Mouse (Mus musculus) embryonic facial prominence, embryonic 13.5 days (tissue): ENCODE data around the gene Tnfrsf13c. TPM values are rescaled to one million over a fixed set of nuclear protein-coding genes. Genes with fewer than 3 reads are reported as not detected.

ENCODE experiments used
- ATAC-seq: fragments of 200-750 bp; cut with Nextera tagmentation; 2 replicates; pipeline ENCODE4 v1.8.0; 2017; ENCODE audit warnings: low read depth; ENCODE audit not compliant: insufficient number of reproducible peaks, insufficient read depth, low FRiP score, low TSS enrichment
- H3K27ac ChIP-seq: fragments of 300-500 bp; sonication (generic); 2 replicates; pipeline ENCODE4 v1.5.1; 2015; ENCODE audit warnings: moderate library complexity, mild to moderate bottlenecking, inconsistent platforms
- H3K27me3 ChIP-seq: fragments of 300-500 bp; sonication (generic); 2 replicates; pipeline ENCODE4 v1.6.1; 2015; ENCODE audit warnings: mild to moderate bottlenecking, inconsistent platforms
- H3K36me3 ChIP-seq: fragments of 300-500 bp; sonication (generic); 2 replicates; pipeline ENCODE4 v1.6.1; 2015; ENCODE audit warnings: mild to moderate bottlenecking, inconsistent platforms
- H3K4me1 ChIP-seq: fragments of 300-500 bp; sonication (generic); 2 replicates; pipeline ENCODE4 v1.6.1; 2015; ENCODE audit warnings: inconsistent platforms
- H3K4me2 ChIP-seq: fragments of 300-500 bp; sonication (generic); 2 replicates; pipeline ENCODE4 v1.6.1; 2015; ENCODE audit warnings: moderate library complexity, mild to moderate bottlenecking, inconsistent platforms
- H3K4me3 ChIP-seq: fragments of 300-500 bp; sonication (generic); 2 replicates; pipeline ENCODE4 v1.5.1; 2015; ENCODE audit warnings: mild to moderate bottlenecking, inconsistent platforms
- H3K9ac ChIP-seq: fragments of 300-500 bp; sonication (generic); 2 replicates; pipeline ENCODE4 v1.6.1; 2015; ENCODE audit warnings: mild to moderate bottlenecking, inconsistent platforms
- H3K9me3 ChIP-seq: fragments of 300-500 bp; sonication (generic); 2 replicates; pipeline ENCODE4 v1.6.1; 2016; ENCODE audit warnings: inconsistent platforms
- WGBS: fragments of 180-500 bp; shearing (Covaris S2); methylation state at CpG from one replicate; pipeline ENCODE4 v1.1.7; 2015; ENCODE audit warnings: mixed read lengths; 5-methylcytosine and 5-hydroxymethylcytosine counted together
- polyA plus RNA-seq: library from polyadenylated mRNA; unstranded; fragments of >200 nt; fragmentation: Nextera tagmentation; extraction: Ambion mirVana; gene quantifications from 2 replicates; pipeline ENCODE4 v1.2.1, GENCODE M21; 2015

Gene Tnfrsf13c
- polyA plus RNA-seq, 1 experiment from 2014 or later: 0.17 TPM

DNA sequence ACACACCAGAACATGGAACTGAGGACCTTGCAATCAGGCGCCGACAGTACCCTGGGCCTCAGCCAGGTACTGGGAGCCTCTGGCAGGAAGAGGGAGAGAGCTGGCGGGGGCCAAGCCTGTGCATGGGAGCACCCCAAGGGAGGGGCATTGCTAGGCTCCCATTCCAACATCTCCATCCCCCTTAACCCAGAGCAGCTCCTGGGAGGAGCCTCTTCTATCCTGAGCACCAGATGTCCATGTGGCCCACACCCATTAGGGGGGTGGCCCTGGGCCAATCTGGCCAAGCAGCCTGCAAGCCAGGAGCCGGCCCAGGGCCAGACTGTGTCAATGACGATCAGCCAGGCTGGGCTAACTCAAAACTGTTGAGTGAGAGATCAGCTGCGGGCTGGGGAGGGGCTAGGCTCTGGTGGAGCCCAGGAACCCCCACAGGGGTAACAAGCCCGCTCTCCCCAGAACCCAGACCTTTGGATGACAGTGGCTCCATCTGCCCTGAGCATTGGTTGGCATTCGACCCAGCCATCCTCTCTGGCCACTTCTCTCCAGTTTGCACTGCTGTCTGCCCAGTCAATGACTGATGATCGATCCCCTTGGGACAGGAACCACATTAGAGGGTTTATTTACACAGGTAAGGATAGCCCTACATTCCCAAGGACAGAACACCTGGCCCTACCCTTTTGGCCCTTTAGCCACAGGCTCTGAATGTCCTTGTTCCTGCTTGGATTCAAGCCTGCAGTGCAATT, 17.6 kb downstream of the Tnfrsf13c start:
- Histone ChIP-seq H3K27me3 (peaks cover 77% of the 10 kb centered on the region), H3K4me2 (no peak overlapping the region), H3K4me1 (peaks cover 27% of the 10 kb centered on the region), H3K27ac (no peak overlapping the region), H3K4me3 (no peak overlapping the region), H3K9ac (no peak overlapping the region), H3K9me3 (no peaks in the 10 kb centered on the region), H3K36me3 (peaks cover 47% of the 10 kb centered on the region)
- WGBS: 52% methylated on average over 9 of the region's 9 CpGs
- ATAC-seq: no peak

DNA sequence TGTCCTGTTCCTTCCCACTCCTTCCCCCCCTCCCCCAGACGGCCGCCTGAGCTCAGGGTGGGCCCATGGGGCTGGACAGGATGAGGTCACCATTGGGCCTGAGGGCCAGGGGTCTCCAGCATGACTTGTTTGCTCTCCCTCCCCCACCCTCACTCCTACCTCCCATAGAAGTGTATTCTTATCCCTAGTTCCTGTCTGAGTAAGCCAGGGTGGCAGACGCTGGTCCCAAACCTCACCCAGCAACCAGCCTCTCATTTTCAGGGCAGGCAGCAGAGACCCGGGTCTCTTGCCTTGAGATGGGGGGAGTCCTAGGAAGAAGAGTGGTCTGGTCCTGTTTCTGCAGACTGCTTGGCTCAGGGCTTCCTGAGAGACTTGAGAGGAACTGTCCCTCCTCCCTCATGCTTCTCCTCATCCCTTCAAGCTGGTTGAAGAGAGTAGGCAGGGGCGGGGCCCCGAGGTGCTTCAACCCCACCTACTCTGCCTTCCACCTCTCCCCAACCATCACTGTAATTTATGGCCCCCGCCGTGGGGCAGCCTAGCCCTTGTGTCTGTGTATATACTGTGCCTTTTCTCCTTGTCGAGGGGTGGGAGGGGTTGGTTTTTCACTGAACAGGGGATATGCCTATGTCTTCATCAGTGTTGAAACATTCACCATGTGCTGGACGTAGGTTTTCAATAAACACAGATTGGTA, 19.3 kb downstream of the Tnfrsf13c start:
- Histone ChIP-seq H3K36me3 (peaks cover 62% of the 10 kb centered on the region), H3K9me3 (no peaks in the 10 kb centered on the region)
- ATAC-seq: no peak

DNA sequence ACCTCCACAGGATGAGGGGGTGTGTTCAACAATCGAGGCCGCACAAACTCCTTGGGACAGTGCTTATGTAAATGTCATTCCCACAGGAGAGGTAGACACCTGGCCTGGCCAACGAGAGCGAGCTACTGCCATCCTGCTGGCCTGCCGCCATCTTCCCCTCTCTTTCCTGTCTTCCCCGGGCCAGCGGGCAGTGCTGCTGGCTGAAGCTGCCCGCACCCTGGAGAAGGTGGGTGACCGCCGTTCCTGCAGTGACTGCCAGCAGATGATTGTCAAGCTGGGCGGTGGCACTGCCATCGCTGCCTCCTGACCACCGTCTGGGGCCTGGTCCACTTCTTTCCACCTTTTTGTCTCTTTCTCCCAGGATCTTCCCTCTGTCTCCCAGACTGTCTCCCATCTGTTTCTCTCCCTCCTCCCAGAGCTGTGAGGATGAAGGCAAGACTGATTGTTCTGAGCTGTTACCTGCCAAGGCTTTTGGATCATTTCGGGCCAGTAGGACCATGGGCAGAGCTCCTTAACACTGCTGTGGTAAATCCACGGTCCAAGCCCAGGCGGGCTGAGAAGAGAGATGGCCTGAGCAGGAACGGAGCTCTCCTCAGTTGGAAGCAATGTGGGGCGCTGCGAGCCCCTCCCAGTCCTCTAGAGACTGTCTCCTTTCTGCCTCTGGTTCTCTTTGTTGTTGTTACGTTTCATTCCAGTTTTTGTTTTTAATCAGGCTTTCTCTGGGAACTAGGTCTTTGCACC, 20.4 kb downstream of the Tnfrsf13c start:
- H3K4me3 ChIP-seq: no peak overlapping the region
- no peak overlapping the region for H3K9ac ChIP-seq
- WGBS: 72% methylated on average over 20 of the region's 20 CpGs
- H3K9me3 ChIP-seq: no peaks in the 10 kb centered on the region
- no peak overlapping the region for H3K27ac ChIP-seq
- ATAC-seq: no peak
- H3K4me2 ChIP-seq: no peak overlapping the region
- H3K27me3 ChIP-seq: peaks cover 50% of the 10 kb centered on the region
- H3K4me1 ChIP-seq: peaks cover 19% of the 10 kb centered on the region
- H3K36me3 ChIP-seq: peaks cover 73% of the 10 kb centered on the region

More for the DNA sequence above, 19.3 kb downstream of the Tnfrsf13c start:
- H3K4me2 ChIP-seq: no peak overlapping the region
- 61% methylated on average over 10 of the region's 10 CpGs for WGBS
- H3K27ac ChIP-seq: no peak overlapping the region
- no peak overlapping the region for H3K4me3 ChIP-seq
- H3K9ac ChIP-seq: no peak overlapping the region
- peaks cover 60% of the 10 kb centered on the region for H3K27me3 ChIP-seq
- peaks cover 19% of the 10 kb centered on the region for H3K4me1 ChIP-seq

DNA sequence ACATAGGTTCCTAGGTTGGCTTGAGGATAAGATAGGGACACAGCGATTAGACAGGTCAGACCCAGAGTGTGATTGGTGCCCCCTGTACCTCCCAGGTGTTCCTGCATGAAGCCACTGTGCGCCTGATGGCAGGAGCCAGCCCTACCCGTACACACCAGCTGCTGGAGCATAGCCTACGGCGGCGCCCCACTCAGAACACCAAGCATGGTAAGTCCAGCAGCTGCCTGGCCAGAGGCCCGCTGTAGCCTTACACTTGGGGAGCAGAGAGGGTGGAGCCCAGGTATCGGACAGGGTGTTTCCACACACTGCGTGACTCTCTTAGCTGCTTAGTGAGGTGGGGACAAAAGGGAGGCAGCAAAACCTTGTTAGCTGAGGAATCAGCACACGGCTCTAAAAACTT, 21.1 kb downstream of the Tnfrsf13c start:
- Histone ChIP-seq H3K9ac (no peak overlapping the region), H3K27me3 (peaks cover 43% of the 10 kb centered on the region), H3K4me3 (no peak overlapping the region), H3K9me3 (no peaks in the 10 kb centered on the region), H3K4me2 (no peak overlapping the region), H3K4me1 (peaks cover 19% of the 10 kb centered on the region), H3K36me3 (peaks cover 80% of the 10 kb centered on the region), H3K27ac (no peak overlapping the region)
- ATAC-seq: no peak
- 91% methylated on average over 10 of the region's 10 CpGs for WGBS

DNA sequence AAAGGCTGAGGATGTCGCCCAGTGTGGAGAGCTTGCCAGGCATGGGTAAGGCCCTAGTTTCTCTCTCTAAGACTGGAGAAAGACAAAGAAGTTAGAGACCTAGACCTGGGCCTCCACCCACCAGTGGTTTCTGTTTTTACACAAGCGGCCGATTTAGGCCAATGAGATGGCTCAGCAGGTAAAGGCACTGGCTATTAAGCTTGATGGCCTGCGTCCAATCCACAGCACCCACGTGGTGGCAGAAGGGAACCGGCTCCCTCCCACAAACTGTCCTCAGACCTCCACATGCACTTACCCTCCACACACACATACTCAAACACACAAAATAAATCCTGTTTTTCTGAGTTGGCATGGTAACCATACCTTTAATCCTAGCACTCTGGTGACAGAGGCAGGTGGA, 22.1 kb downstream of the Tnfrsf13c start:
- no peak overlapping the region for H3K4me3 ChIP-seq
- peaks cover 13% of the 10 kb centered on the region for H3K4me1 ChIP-seq
- H3K27me3 ChIP-seq: peaks cover 33% of the 10 kb centered on the region
- 94% methylated on average over 6 of the region's 6 CpGs for WGBS
- H3K4me2 ChIP-seq: no peak overlapping the region
- no peaks in the 10 kb centered on the region for H3K9me3 ChIP-seq
- H3K9ac ChIP-seq: no peak overlapping the region
- no peak overlapping the region for H3K27ac ChIP-seq
- peaks cover 90% of the 10 kb centered on the region for H3K36me3 ChIP-seq
- ATAC-seq: no peak

DNA sequence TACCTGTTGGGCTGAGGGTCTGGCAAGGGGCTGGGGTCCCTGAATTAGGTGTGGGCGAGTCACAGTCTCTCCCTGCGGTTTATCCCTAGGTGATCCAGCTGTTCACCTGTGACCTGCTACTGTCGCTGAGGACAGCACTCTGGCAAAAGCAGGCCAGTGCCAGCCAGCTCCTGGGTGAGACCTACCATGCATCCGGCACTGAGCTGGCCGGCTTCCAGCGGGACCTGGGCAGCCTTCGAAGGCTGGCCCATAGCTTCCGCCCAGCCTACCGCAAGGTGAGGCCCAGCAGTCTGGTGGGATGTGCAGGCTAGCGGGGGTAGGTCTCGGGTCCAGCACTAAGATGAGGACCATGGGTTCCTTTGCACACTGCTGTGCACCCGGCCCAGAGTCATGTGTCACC, 24.6 kb downstream of the Tnfrsf13c start:
- WGBS: 90% methylated on average over 12 of the region's 12 CpGs
- ATAC-seq: no peak

DNA sequence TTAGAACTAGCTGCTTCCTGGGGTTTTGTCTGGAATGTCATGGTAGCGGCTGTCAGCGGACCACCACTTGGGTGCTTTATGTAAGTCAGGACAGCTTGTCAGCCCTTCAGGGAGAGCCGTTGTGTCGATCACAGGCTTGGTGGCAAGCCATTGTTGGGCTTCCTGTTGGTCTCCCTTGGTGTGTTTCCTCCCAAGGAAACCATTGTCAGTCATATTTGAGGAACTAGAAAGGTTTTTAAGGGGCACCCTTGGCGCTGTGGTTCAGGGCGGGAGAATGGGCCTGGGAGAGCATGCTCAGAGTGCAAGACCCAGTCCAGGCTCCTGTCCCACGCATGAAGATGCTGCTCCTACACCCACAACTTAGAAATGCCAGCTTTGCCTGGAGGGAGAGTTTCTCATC, 25.8 kb downstream of the Tnfrsf13c start:
- Histone ChIP-seq H3K9me3 (no peaks in the 10 kb centered on the region), H3K4me3 (no peak overlapping the region), H3K27me3 (no peaks in the 10 kb centered on the region), H3K36me3 (peaks cover 98% of the 10 kb centered on the region), H3K9ac (no peak overlapping the region), H3K4me2 (no peak overlapping the region), H3K4me1 (no peaks in the 10 kb centered on the region), H3K27ac (no peak overlapping the region)
- ATAC-seq: no peak
- WGBS: 90% methylated on average over 7 of the region's 7 CpGs

More for the DNA sequence above, 24.6 kb downstream of the Tnfrsf13c start:
- Histone ChIP-seq H3K9ac (no peak overlapping the region), H3K36me3 (peaks cover 98% of the 10 kb centered on the region), H3K9me3 (no peaks in the 10 kb centered on the region), H3K4me1 (no peaks in the 10 kb centered on the region), H3K27me3 (peaks cover 7% of the 10 kb centered on the region), H3K4me3 (no peak overlapping the region), H3K4me2 (no peak overlapping the region), H3K27ac (no peak overlapping the region)

DNA sequence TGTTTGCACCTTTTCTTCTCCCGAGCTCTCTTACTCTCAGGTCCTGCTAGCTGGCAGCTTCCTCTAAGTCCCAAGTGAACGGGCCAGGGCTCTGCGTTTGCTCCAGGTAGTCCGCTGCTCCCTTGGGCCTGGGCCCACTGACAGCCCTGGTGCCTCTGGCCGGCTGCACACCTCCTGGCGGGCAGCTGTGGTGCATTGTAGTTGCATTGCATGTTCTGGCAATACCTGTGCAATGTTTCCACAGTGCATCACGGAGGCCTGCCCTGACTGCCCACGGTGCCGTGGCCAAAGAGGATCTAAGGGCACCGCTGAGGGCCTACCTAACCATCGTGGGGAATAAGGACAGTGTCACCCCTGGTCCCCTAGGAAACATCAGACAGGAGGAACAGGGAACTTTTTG, 26.2 kb downstream of the Tnfrsf13c start:
- H3K4me3 ChIP-seq: no peak overlapping the region
- no peak overlapping the region for H3K9ac ChIP-seq
- H3K27ac ChIP-seq: no peak overlapping the region
- no peaks in the 10 kb centered on the region for H3K4me1 ChIP-seq
- H3K4me2 ChIP-seq: no peak overlapping the region
- WGBS: 93% methylated on average over 11 of the region's 11 CpGs
- no peaks in the 10 kb centered on the region for H3K27me3 ChIP-seq
- H3K9me3 ChIP-seq: no peaks in the 10 kb centered on the region
- H3K36me3 ChIP-seq: peaks cover 98% of the 10 kb centered on the region
- ATAC-seq: no peak

DNA sequence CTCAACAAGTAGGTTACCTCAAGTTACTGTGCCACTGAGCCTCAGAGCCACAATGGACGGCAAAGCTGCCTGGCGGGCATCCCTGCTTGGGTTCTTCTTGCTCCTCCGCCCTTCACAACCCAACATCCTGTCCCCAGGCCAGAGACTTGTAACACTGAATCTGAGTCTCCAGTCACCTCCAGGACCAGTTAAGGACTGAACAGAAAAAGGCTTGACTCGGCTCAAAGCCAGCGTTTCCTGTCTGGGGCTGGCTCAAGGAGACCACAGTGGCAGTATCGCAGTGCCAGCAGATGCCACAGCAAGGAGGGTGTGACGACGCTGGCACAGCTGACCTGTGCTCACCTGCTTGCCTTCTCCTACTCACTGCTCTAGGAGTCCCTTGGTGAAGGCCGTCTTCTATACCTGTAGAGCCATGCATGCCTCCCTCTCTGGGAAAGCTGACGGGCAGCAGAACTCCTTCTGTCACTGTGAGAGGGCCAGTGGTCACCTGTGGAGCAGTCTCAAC, 26.9 kb downstream of the Tnfrsf13c start:
- Histone ChIP-seq H3K4me3 (no peak overlapping the region), H3K36me3 (peaks cover 98% of the 10 kb centered on the region), H3K27ac (no peak overlapping the region), H3K4me2 (no peak overlapping the region), H3K9me3 (no peaks in the 10 kb centered on the region), H3K4me1 (no peaks in the 10 kb centered on the region), H3K9ac (no peak overlapping the region), H3K27me3 (no peaks in the 10 kb centered on the region)
- ATAC-seq: no peak
- 91% methylated on average over 10 of the region's 10 CpGs for whole genome bisulfite sequencing

DNA sequence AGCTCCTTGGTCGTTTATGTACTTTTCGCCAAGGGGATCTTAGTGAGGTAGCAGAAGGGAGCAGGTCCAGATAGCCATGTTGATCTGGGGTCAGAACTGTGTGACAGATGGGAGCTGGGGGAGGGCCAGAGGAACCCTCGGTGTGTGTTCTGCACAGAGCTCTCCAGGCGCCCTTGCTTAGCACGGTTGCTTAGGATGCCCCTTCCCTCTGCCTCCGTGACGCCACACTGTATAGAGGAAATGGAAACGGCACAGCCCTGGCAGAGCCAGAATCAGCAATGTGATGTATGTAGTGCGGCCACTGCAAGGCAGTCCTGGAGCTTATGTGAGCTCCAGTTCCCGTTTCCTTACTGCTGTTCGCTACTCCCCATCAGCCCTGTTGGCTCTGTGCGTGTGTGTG, 27.9 kb downstream of the Tnfrsf13c start:
- H3K4me3 ChIP-seq: no peak overlapping the region
- WGBS: 88% methylated on average over 12 of the region's 12 CpGs
- H3K27me3 ChIP-seq: no peaks in the 10 kb centered on the region
- no peak overlapping the region for H3K27ac ChIP-seq
- peaks cover 98% of the 10 kb centered on the region for H3K36me3 ChIP-seq
- no peaks in the 10 kb centered on the region for H3K9me3 ChIP-seq
- H3K4me1 ChIP-seq: no peaks in the 10 kb centered on the region
- H3K9ac ChIP-seq: no peak overlapping the region
- no peak for ATAC-seq
- no peak overlapping the region for H3K4me2 ChIP-seq

DNA sequence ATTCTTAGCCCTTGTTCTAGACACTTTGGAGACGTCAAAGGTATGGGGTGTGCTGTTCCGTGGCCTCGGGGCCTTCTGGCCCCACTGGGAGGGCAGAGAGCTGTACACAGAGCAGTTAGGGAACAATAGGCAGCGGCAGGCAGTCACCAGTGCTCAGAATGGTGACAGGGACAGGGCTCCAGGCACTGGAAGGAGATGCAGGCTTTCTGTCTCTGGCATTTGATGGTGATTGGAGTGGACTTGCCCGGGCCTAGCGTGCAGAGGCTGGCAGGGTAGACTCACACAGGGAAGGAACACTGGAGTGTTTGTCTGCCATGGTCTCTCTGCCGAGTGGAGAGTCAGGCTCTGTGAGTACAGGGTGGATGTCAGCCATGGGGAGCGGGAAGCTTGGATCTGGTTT, 31.6 kb downstream of the Tnfrsf13c start:
- Histone ChIP-seq H3K4me3 (no peak overlapping the region), H3K36me3 (peaks cover 97% of the 10 kb centered on the region), H3K9me3 (no peaks in the 10 kb centered on the region), H3K27me3 (no peaks in the 10 kb centered on the region), H3K4me2 (no peak overlapping the region), H3K9ac (peak overlapping the region; percentile 11; the same call in 1 of the 2 replicates), H3K4me1 (no peaks in the 10 kb centered on the region), H3K27ac (no peak overlapping the region)
- no peak for ATAC-seq
- WGBS: 60% methylated on average over 8 of the region's 8 CpGs
